Mouse (Mus musculus) liver (tissue): ENCODE measurements around the gene Usp3.

Experiments used
- DNase-seq: peaks from one replicate; pipeline ENCODE4 v3.0.0-alpha.2; 2020; ENCODE audit warnings: mixed read lengths

Gene Usp3

GRCm38 (mm10) chr9:66561496-66561895, 31.4 kb downstream of the Usp3 start:
- no peak for DNase-seq

- DNase-seq: no peak
These were observed 32.2 kb downstream of the Usp3 start for GRCm38 (mm10) chr9:66560728-66561127.

GRCm38 (mm10) chr9:66560295-66560694, 32.6 kb downstream of the Usp3 start:
- DNase-seq: peak; percentile 21

DNA sequence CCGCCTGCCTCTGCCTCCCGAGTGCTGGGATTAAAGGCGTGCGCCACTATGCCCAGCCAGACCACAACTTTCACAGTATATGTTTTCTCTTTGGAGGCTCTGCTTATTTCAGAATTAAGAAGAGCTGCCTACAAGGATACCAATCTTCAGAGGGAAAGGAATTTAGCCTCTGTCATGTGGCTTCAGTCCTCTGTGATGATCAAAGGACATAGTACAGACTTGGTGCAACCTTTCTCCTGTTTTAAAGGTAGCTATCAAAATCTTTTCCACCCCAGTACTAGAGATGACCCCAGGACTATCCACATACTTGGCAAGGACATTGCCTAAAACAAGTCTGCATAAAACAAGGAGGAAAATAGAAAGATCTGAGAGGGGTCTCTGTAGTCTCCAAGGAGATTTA, 34.0 kb downstream of the Usp3 start:
- no peak for DNase-seq

DNA sequence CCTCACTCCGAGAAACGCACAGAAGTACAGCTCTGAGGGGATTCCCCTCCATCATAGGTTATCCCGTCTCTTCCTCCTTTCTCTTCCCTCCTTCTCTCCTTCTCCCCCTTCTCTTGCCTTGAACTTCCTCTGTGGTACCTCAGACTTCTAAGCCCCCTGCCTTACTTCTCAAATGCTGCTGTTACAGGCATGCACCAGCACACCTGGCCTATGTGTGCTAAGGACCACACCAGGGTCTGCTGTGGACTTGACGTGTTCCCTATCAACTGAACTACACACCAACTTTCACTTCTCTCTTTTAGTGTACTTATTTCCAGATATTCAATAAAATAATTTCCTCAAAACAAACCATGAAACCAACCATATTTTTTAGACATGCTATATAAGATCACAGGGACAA, 50.2 kb downstream of the Usp3 start:
- no peak for DNase-seq

- no peak for DNase-seq
These were observed 71.3 kb downstream of the Usp3 start for GRCm38 (mm10) chr9:66521595-66521994.

DNA sequence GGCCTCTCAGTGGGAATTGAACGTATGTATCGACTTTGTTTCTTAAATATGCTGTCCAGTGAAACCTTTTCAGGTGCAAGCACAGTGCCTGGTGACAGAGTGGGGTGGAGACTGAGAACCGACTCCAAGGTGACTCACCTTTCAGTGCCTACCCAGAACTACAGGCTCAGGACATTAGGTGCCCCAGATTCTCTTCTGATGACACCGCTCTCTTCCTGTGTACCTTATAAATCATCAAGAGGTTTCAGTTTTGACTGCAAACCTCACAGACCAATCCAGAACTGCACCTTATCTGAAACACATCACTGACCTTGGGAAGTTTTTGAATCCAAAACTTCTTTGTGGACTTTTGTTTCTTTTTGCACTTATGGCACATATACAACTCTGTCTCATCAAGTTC, 72.6 kb downstream of the Usp3 start:
- DNase-seq: no peak

GRCm38 (mm10) chr9:66518901-66519300, 74.0 kb downstream of the Usp3 start:
- DNase-seq: no peak

DNA sequence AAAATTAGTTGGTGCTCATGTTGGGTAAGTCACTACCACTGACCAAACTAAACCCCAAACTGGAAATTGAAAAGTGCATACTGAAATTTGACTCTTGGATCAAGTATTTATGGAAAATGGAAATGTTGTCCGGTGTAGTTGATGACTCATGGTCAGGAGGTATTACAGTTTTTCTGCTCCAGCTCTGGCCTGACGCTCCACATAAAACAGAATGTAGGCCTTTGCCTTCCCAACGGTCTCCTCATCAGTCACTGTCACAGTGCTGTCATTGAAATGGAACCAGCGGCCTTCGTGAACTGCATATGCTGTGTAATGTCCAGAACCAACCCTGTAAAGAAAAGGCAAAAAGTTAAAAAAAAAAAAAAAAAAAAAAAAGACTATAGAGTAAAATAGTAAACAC, 74.7 kb downstream of the Usp3 start:
- no peak for DNase-seq

DNA sequence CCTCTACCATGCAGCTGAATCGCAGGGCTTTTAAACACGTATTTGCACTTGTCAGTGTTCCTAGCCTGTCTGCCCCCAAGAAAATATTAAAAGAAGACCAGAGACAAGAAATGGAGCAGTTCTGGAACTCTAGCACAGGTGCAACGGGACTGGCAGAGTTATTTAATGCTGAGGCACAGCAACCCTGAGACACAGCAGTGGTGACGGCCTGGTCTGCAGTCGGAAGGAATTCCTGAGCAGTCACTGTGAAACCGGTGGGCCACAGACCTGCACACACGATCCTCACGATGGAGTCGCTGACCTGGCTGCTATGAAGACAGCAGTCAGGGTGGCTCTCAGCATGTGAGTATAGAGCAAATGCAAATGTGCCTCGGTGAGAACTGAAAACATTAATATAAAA, 75.2 kb downstream of the Usp3 start:
- DNase-seq: no peak

DNA sequence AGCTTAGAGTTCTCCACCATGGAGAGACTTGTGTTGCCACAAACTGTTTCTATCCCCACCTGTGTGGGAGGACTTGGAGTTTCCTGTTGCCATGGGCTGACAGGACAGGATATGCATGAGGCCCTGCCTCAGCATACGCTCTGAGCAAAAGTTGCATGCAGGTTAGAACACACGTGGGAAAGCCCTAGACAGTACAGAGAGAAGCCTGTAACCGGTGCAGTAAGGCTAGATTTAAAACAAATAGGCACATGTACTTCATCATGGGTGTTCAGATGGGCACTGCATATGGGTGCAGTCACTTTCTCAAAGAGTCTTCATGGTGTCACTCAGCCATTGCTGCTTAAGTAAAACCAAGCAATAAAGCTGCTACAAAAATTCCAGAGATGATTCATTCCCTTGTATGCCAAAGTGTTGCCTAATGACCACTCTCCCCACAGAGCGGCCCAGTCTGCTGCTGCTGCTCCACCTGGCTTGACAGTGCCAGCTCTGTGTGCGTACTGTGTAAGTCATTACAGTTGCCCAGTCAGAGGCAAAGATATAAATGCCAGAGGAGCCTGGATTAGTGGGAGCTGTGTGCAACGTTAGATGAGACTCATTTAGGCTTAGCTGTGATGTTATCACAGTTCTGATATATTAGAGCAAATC, 76.5 kb downstream of the Usp3 start:
- DNase-seq: no peak

DNA sequence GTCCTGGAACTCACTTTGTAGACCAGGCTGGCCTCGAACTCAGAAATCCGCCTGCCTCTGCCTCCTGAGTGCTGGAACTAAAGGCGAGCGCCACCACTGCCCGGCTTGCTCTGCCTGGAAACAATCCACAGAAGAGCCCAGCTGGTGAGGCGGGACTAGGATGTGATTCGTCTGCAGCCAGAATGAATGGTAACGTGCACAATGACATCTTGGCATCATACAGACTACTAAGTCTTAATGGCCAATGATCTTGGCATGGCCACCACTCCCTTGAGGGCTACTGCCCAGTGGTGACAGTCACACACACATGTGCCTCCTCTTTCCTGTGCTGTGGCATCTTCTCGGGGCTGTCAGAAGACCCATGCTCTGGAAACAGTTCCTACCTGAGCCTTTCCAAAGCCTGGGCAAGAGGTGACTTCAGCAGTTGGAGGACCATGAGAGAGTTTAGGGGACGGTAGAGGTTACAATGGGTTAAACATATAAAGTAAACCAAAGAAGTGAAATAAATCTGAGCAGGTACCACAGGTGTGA, 77.2 kb downstream of the Usp3 start:
- DNase-seq: no peak

DNA sequence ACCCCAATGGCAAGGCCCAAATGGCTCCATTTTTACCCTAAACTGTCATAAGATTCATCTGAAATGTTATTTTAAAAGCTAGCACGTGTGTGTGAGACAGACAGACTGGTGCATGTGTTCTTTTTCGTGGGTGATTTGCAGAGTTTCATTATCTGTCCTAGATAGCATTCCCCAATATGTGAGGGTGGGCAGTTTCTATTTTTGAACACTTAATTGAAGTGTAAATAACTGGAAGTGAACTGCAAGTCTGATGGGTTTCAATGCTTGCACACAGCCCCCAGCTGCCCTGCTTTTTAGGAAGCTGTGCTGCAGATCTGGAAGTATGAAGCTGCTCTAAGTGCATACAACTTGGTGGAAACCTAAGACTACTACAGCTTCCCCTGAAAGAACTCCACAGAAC, 77.8 kb downstream of the Usp3 start:
- no peak for DNase-seq

- DNase-seq: peak; percentile 48
These were observed 78.6 kb downstream of the Usp3 start, which contains the start of gene Fbxl22 for GRCm38 (mm10) chr9:66514256-66514770. Fbxl22 (minus strand) TSS chr9:66514593.

GRCm38 (mm10) chr9:66513661-66514255, 79.2 kb downstream of the Usp3 start:
- DNase-seq: no peak

DNA sequence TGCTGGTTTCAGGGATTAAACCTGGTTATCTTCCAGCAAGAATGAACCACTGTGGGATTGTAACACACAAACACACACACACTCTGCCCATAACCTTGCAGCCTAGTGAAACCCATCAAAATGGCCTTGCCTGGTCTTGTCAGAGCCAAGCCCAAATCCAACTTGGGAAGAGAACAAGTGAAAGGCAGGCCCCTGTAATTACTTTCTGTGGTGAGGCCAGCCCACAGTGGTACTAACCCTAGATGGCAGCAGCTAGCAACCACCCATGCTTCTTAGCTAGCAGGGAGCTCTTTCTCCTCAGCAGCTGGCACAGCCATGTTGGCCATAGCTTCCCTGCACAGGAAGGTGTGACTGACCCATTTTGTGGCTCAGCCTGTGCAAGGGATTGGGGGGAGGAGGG, 79.8 kb downstream of the Usp3 start:
- no peak for DNase-seq

DNA sequence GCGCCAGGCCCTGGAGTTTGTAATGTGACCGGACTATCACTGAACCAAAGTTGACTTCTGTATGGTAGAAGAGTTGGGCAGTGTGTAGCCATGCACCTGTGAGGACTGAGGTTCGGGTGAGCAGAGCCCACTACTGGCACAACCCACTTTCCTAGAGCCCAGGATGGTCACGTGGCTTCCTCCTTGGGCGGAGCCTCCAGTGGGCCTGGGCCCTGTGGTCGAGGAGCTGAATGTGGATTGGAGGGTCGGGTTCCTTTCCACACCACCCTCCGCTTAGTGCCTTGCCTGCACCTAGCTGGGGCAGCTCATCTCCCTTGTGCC, 80.6 kb downstream of the Usp3 start:
- peak; percentile 85 for DNase-seq

DNA sequence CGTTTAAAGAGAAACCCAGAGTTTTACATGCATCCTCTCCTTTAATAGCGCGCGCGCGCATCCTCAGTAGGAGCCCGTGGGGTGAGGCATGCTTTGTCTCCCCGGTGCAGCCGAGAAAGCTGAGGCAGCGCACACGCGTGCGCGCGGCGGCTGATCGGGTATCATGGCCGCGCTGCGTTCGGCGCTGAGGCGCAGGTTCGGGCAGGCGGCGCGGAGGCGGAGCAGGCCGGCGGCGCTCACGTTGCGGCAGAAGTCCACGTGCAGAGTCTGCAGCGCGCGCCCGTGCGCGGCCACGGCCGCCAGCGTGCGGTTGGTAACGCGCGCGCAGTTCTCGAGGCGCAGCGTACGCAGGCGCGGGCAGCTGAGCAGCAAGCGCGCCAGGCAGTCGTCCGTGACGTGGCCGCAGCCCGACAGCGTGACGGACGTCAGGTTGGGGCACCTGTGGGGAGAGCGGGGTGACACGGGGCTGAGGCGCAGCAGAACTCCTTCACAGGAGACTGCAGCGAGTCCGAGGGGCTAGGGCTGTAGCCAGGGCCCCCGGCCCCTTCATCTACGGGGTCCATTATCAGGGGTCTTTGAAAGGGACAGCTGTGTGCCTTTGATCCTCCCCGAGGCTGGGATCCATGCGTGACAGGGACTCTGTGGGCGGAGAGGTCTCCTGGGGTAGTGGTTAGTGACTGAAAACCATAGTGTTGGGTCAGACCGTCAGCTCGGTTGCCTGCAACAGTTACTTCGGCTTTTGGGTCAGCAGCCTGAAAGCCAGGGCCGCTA, 81.2 kb downstream of the Usp3 start:
- peak; percentile 90 for DNase-seq

DNA sequence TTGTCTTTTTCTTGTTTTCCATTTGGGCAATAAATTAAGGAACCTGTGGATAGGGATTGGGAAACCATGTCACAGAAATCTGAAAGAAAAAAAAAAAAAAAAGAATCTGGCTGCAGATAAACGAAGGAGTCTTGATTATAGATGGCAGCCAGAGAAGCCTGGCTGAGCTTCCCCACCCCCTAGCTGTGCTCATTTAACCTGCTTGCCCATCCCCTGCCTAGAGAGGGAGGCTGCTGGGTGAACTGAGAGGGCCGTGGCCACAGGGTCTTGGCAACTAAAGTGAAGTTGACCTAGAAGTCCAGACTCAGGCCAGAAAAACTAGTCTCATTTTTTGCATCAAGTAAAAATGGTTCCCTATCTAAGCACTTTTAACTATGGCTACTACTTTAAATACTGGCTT, 82.0 kb downstream of the Usp3 start:
- DNase-seq: peak; percentile 46

GRCm38 (mm10) chr9:66510351-66510841, 82.5 kb downstream of the Usp3 start:
- no peak for DNase-seq

GRCm38 (mm10) chr9:66508890-66509399, 84.0 kb downstream of the Usp3 start:
- DNase-seq: no peak

- DNase-seq: no peak
These were observed 85.3 kb downstream of the Usp3 start for GRCm38 (mm10) chr9:66507684-66508083.

DNA sequence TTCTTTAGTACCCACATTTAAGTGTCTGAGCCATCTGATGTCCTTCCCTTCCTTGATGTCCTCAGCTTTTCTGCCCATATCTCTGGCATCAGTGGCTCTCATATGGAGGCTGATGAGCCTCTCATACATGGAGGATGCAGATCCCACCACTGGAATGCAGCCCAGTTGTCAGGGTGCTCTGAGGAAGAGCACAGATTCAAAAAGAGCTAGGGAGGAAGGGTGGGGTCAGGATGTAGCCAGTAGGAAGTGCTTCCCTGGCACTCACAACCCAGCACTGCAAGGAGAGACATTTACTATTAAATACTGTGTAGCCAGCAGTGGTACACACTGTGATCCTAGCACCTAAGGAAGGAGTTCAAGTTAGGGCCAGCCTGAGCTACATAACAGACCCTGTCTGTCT, 86.5 kb downstream of the Usp3 start:
- peak; percentile 19 for DNase-seq
